Mouse (Mus musculus) hindbrain, embryonic 14.5 days (tissue): ENCODE data around the gene Hist1h4d. TPM values are rescaled to one million over a fixed set of nuclear protein-coding genes. Genes with fewer than 3 reads are reported as not detected.
"Not testable (repeated sequence)": the region's sequence is repeated elsewhere in the genome, so short reads cannot be mapped to it uniquely, and the experiment has no call there.

Experiments used
- ATAC-seq: fragments of 200-750 bp; cut with Nextera tagmentation; 2 replicates; pipeline ENCODE4 v1.8.0; 2017; ENCODE audit warnings: moderate number of reproducible peaks, mild to moderate bottlenecking, moderate TSS enrichment, moderate library complexity; ENCODE audit not compliant: low FRiP score
- DNase-seq: peaks from one replicate; pipeline ENCODE4 v3.0.0-alpha.2; 2015; ENCODE audit warnings: low spot score
- H3K27ac ChIP-seq: fragments of 300-500 bp; sonication (generic); 2 replicates; pipeline ENCODE4 v1.5.1; 2014; ENCODE audit warnings: mild to moderate bottlenecking, moderate library complexity
- H3K27me3 ChIP-seq: fragments of 300-500 bp; sonication (generic); 2 replicates; pipeline ENCODE4 v1.6.1; 2014; ENCODE audit warnings: mild to moderate bottlenecking, low read length, mixed read lengths; ENCODE audit not compliant: control insufficient read depth, insufficient read depth
- H3K36me3 ChIP-seq: fragments of 300-500 bp; sonication (generic); replicated peaks from 2 replicates; pipeline ENCODE4 v1.6.1; 2014; ENCODE audit not compliant: control insufficient read depth, insufficient read depth
- H3K4me1 ChIP-seq: fragments of 300-500 bp; sonication (generic); replicated peaks from 2 replicates; pipeline ENCODE4 v1.6.1; 2014; ENCODE audit warnings: antibody characterized with exemption, low read length, mixed read lengths; ENCODE audit not compliant: control insufficient read depth, insufficient read depth
- H3K4me2 ChIP-seq: fragments of 300-500 bp; sonication (generic); replicated peaks from 2 replicates; pipeline ENCODE4 v1.6.1; 2014; ENCODE audit warnings: mild to moderate bottlenecking, moderate library complexity
- H3K4me3 ChIP-seq: fragments of 300-500 bp; sonication (generic); replicated peaks from 2 replicates; pipeline ENCODE4 v1.5.1; 2014; ENCODE audit warnings: mild to moderate bottlenecking, low read length
- H3K9ac ChIP-seq: fragments of 300-500 bp; sonication (generic); 2 replicates; pipeline ENCODE4 v1.6.1; 2014
- H3K9me3 ChIP-seq: fragments of 300-500 bp; sonication (generic); 2 replicates; pipeline ENCODE4 v1.6.1; 2016; ENCODE audit warnings: low read length; ENCODE audit not compliant: control insufficient read depth
- WGBS: fragments of 180-500 bp; shearing (Covaris S2); extraction: QIAGEN DNeasy Blood & Tissue Kit; methylation state at CpG from one replicate; pipeline ENCODE4 v1.1.7; 2014; 5-methylcytosine and 5-hydroxymethylcytosine counted together
- polyA plus RNA-seq: library from polyadenylated mRNA; unstranded; fragments of >200 nt; fragmentation: Nextera tagmentation; extraction: Ambion mirVana; gene quantifications from 2 replicates; pipeline ENCODE4 v1.2.1, GENCODE M21; 2014

Hist1h4d gene
- polyA plus RNA-seq, 1 experiment from 2014 or later: 37.2 TPM

- H3K27me3 ChIP-seq, H3K9me3 ChIP-seq, H3K36me3 ChIP-seq: not testable (repeated sequence)
- DNase-seq: peak; percentile 96
- WGBS: under 1% methylated on average over 43 of the region's 47 CpGs
- H3K4me3 ChIP-seq: peak within 1 kb of the TSS; percentile 40
- peak within 1 kb of the TSS; percentile 65 for H3K4me2 ChIP-seq
- H3K9ac ChIP-seq: peak within 1 kb of the TSS; percentile 62
- H3K4me1 ChIP-seq: peaks cover 22% of the 10 kb centered on the region
- peak; percentile 91 for ATAC-seq
- peak within 1 kb of the TSS; percentile 89 for H3K27ac ChIP-seq
Observed at GRCm38 (mm10) chr13:23551146-23551834, 30.1 kb upstream of the Hist1h4d start, which contains the start of gene Hist1h4f. TSS of gene Hist1h4f (minus strand) at chr13:23551648.

- H3K4me1 ChIP-seq: peaks cover 25% of the 10 kb centered on the region
- ATAC-seq (no peak), DNase-seq (no peak)
- no peaks in the 10 kb centered on the region for H3K36me3 ChIP-seq
- H3K4me2 ChIP-seq: peak overlapping the region; percentile 65
- no peaks in the 10 kb centered on the region for H3K27me3 ChIP-seq
- 50% methylated on average over 8 of the region's 8 CpGs for WGBS
- peak overlapping the region; percentile 62 for H3K9ac ChIP-seq
- no peaks in the 10 kb centered on the region for H3K9me3 ChIP-seq
- peak overlapping the region; percentile 40 for H3K4me3 ChIP-seq
- H3K27ac ChIP-seq: peak overlapping the region; percentile 89
Observed at GRCm38 (mm10) chr13:23551931-23552914, 29.2 kb upstream of the Hist1h4d start.

GRCm38 (mm10) chr13:23552962-23553361 is 28.4 kb upstream of the Hist1h4d start, which contains the start of gene Hist1h1d:
TSS of gene Hist1h1d (plus strand) at chr13:23553262.
- 0 out of 2 replicates have a peak within 1 kb of the TSS, but pooled peaks have one; percentile 88 for H3K27ac ChIP-seq

GRCm38 (mm10) chr13:23554393-23554792 is 27.0 kb upstream of the Hist1h4d start:
- no peak for DNase-seq
- Histone ChIP-seq H3K27ac (peak overlapping the region; percentile 88), H3K9me3 (no peaks in the 10 kb centered on the region), H3K36me3 (no peaks in the 10 kb centered on the region), H3K4me2 (peak overlapping the region; percentile 83), H3K4me1 (peaks cover 25% of the 10 kb centered on the region), H3K27me3 (no peaks in the 10 kb centered on the region), H3K4me3 (peak overlapping the region; percentile 46), H3K9ac (peak overlapping the region; percentile 68)
- WGBS: 25% methylated on average over 9 of the region's 9 CpGs
- ATAC-seq: no peak

More at GRCm38 (mm10) chr13:23552962-23553361, 28.4 kb upstream of the Hist1h4d start, which contains the start of gene Hist1h1d:
- no peak for DNase-seq
- Histone ChIP-seq H3K9me3 (no peaks in the 10 kb centered on the region), H3K4me1 (peaks cover 25% of the 10 kb centered on the region), H3K27me3 (no peaks in the 10 kb centered on the region), H3K4me3 (no peak within 1 kb of the TSS), H3K9ac (0 out of 2 replicates have a peak within 1 kb of the TSS, but pooled peaks have one; percentile 68), H3K36me3 (no peaks in the 10 kb centered on the region), H3K4me2 (peak within 1 kb of the TSS; percentile 83)
- no peak for ATAC-seq

- ATAC-seq (peak; percentile 77), DNase-seq (peak; percentile 77)
- Histone ChIP-seq H3K9me3 (no peaks in the 10 kb centered on the region), H3K27me3 (no peaks in the 10 kb centered on the region), H3K4me1 (peaks cover 25% of the 10 kb centered on the region), H3K27ac (peak overlapping the region; percentile 88), H3K4me2 (peak overlapping the region; percentile 83), H3K36me3 (no peaks in the 10 kb centered on the region), H3K9ac (peak overlapping the region; percentile 68), H3K4me3 (peak overlapping the region; percentile 46)
- WGBS: under 1% methylated on average over 50 of the region's 54 CpGs
Observed at GRCm38 (mm10) chr13:23554925-23555838, 26.2 kb upstream of the Hist1h4d start.

GRCm38 (mm10) chr13:23555839-23556416 is 25.5 kb upstream of the Hist1h4d start:
- WGBS: under 1% methylated on average over 18 of the region's 18 CpGs
- peaks cover 20% of the 10 kb centered on the region for H3K4me1 ChIP-seq
- peak overlapping the region; percentile 88 for H3K27ac ChIP-seq
- peak overlapping the region; percentile 68 for H3K9ac ChIP-seq
- ATAC-seq: peak; percentile 85
- H3K9me3 ChIP-seq: no peaks in the 10 kb centered on the region
- H3K4me3 ChIP-seq: peak overlapping the region; percentile 46
- peak; percentile 94 for DNase-seq
- no peaks in the 10 kb centered on the region for H3K27me3 ChIP-seq
- H3K36me3 ChIP-seq: no peaks in the 10 kb centered on the region
- H3K4me2 ChIP-seq: peak overlapping the region; percentile 83

- no peaks in the 10 kb centered on the region for H3K9me3 ChIP-seq
- no peaks in the 10 kb centered on the region for H3K27me3 ChIP-seq
- H3K36me3 ChIP-seq: no peaks in the 10 kb centered on the region
- H3K4me3 ChIP-seq: no peak overlapping the region
- peak overlapping the region; percentile 83 for H3K4me2 ChIP-seq
- DNase-seq (no peak), ATAC-seq (no peak)
- WGBS: 81% methylated on average over 3 of the region's 3 CpGs
- peaks cover 16% of the 10 kb centered on the region for H3K4me1 ChIP-seq
- H3K27ac ChIP-seq: no peak overlapping the region
- H3K9ac ChIP-seq: no peak overlapping the region
Observed at GRCm38 (mm10) chr13:23556906-23557305, 24.5 kb upstream of the Hist1h4d start.

GRCm38 (mm10) chr13:23560699-23561098 is 20.7 kb upstream of the Hist1h4d start:
- not testable (repeated sequence) for H3K36me3 ChIP-seq, H3K27ac ChIP-seq, H3K9ac ChIP-seq, ATAC-seq, H3K4me1 ChIP-seq, H3K4me3 ChIP-seq, DNase-seq, H3K27me3 ChIP-seq, H3K9me3 ChIP-seq
- H3K4me2 ChIP-seq: peak overlapping the region; percentile 29; the same call in 1 of the 2 replicates
- 13% methylated on average over 2 of the region's 2 CpGs for WGBS
